Mouse (Mus musculus): ENCODE results near the gene Svs5. TPM values are rescaled to one million over a fixed set of nuclear protein-coding genes. Genes with fewer than 3 reads are reported as not detected.
"Not testable (repeated sequence)": the region's sequence is repeated elsewhere in the genome, so short reads cannot be mapped to it uniquely, and the experiment has no call there.

Svs5 gene
- polyA plus RNA-seq (2015; fragmentation: Nextera tagmentation; extraction: Ambion mirVana) = not detected in 2 replicates

GRCm38 (mm10) chr2:164332440-164332839 is at the start of gene Svs5:
TSS of gene Svs5 (plus strand) at chr2:164332740.
- 73% methylated on average over 3 of the region's 3 CpGs for WGBS
- H3K9ac ChIP-seq (ENCODE audit: low read depth, low read length); H3K27me3 ChIP-seq (replicated peaks; ENCODE audit: control insufficient read depth, insufficient read depth, low read length); H3K27ac ChIP-seq (ENCODE audit: low read length); H3K36me3 ChIP-seq (ENCODE audit: control insufficient read depth, insufficient read depth, low read length); ATAC-seq; H3K9me3 ChIP-seq (ENCODE audit: control insufficient read depth, low read length); H3K4me3 ChIP-seq (ENCODE audit: low read length); H3K4me1 ChIP-seq (ENCODE audit: control insufficient read depth, insufficient read depth, low read length); H3K4me2 ChIP-seq (ENCODE audit: low read depth, low read length): not testable (repeated sequence)

DNA sequence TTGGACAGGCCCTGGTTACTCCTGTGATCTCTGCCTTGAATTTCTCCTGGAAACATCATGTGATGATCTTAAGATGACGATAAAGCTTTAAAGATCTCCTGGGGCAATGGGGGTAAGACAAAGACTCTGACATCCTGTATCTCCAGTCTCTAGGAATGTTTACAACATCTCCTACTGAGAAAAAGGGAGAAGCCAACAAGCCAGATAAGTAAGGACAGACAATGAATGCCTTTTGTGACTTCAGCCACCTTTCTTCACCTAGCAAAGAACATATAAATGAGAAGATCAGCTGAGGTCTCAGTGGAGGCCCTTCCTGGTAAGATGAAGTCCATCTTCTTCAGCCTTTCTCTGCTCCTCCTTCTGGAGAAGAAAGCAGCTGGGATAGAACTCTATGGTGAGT is 43.6 kb upstream of the Svs5 start, which contains the start of gene Svs3a:
Gene Svs3a (plus strand): TSS at position 301 of the 400 bp plus-strand sequence.
- H3K9ac ChIP-seq (ENCODE audit: low read depth, low read length); H3K27ac ChIP-seq (ENCODE audit: low read length); H3K27me3 ChIP-seq (replicated peaks; ENCODE audit: control insufficient read depth, insufficient read depth, low read length); H3K4me2 ChIP-seq (ENCODE audit: low read depth, low read length); H3K36me3 ChIP-seq (ENCODE audit: control insufficient read depth, insufficient read depth, low read length); H3K9me3 ChIP-seq (ENCODE audit: control insufficient read depth, low read length); ATAC-seq; H3K4me3 ChIP-seq (ENCODE audit: low read length); H3K4me1 ChIP-seq (ENCODE audit: control insufficient read depth, insufficient read depth, low read length): not testable (repeated sequence)
- WGBS = 48% methylated on average over 1 of the region's 1 CpGs

- Histone ChIP-seq H3K27me3 (replicated peaks; ENCODE audit: control insufficient read depth, insufficient read depth, low read length) (no peaks in the 10 kb centered on the region), H3K36me3 (ENCODE audit: control insufficient read depth, insufficient read depth, low read length) (no peaks in the 10 kb centered on the region), H3K4me3 (ENCODE audit: low read length) (no peak overlapping the region), H3K4me1 (ENCODE audit: control insufficient read depth, insufficient read depth, low read length) (no peaks in the 10 kb centered on the region), H3K9ac (ENCODE audit: low read depth, low read length) (no peak overlapping the region), H3K9me3 (ENCODE audit: control insufficient read depth, low read length) (no peaks in the 10 kb centered on the region), H3K4me2 (ENCODE audit: low read depth, low read length) (no peak overlapping the region), H3K27ac (ENCODE audit: low read length) (no peak overlapping the region)
- WGBS = 77% methylated on average over 5 of the region's 5 CpGs
- no peak for ATAC-seq
Observed at GRCm38 (mm10) chr2:164312599-164312998, 19.9 kb upstream of the Svs5 start.

DNA sequence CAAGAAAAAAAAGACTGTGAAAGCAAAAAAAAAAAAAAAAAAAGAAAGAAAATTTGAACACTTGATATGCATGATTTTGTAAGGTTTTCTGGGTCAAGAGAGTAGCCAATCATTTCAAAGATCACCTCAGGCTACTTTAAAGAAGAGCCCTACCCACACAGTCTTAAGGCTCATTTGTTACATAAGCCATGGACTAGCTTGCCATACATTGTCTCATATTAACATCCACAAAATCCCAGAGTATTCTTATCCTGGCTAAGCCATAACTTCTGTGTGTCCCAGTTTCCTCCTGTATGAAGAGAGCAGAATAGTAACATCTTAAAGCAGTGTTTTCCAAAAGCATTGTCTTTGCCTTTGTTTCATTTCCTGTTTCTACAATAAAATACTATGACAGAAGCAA is 17.1 kb upstream of the Svs5 start:
- H3K27me3 ChIP-seq (replicated peaks; ENCODE audit: control insufficient read depth, insufficient read depth, low read length); ATAC-seq; H3K9me3 ChIP-seq (ENCODE audit: control insufficient read depth, low read length); H3K4me3 ChIP-seq (ENCODE audit: low read length); H3K27ac ChIP-seq (ENCODE audit: low read length); H3K4me1 ChIP-seq (ENCODE audit: control insufficient read depth, insufficient read depth, low read length); H3K9ac ChIP-seq (ENCODE audit: low read depth, low read length); H3K36me3 ChIP-seq (ENCODE audit: control insufficient read depth, insufficient read depth, low read length); H3K4me2 ChIP-seq (ENCODE audit: low read depth, low read length): not testable (repeated sequence)

DNA sequence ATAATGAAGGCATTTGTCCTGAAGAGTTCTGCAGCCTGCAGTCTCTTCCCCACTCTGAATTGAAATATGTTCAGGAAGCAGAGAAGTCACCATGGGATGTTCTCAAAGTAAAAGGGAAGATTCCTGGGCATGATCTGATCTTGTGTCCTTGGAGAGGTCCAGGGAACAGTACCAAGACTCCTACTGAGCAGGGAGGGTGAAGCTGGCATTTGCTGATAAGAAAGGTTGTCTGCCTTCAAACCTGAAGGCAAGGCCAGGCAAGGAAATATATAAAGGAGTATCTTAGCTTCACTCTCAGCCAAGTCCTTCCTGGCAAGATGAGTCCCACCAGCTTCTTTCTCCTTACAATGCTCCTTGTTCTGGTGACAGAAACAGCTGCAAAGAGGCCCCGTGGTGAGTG is 16.1 kb upstream of the Svs5 start, which contains the start of gene Svs6:
Gene Svs6 (plus strand): TSS at position 301 of the 400 bp plus-strand sequence.
- 68% methylated on average over 1 of the region's 1 CpGs for WGBS
- H3K27ac ChIP-seq (ENCODE audit: low read length); H3K4me3 ChIP-seq (ENCODE audit: low read length); H3K9ac ChIP-seq (ENCODE audit: low read depth, low read length); H3K27me3 ChIP-seq (replicated peaks; ENCODE audit: control insufficient read depth, insufficient read depth, low read length); H3K4me2 ChIP-seq (ENCODE audit: low read depth, low read length); H3K36me3 ChIP-seq (ENCODE audit: control insufficient read depth, insufficient read depth, low read length); ATAC-seq; H3K9me3 ChIP-seq (ENCODE audit: control insufficient read depth, low read length); H3K4me1 ChIP-seq (ENCODE audit: control insufficient read depth, insufficient read depth, low read length): not testable (repeated sequence)

GRCm38 (mm10) chr2:164320983-164321382 is 11.6 kb upstream of the Svs5 start:
- H3K4me1 ChIP-seq (ENCODE audit: control insufficient read depth, insufficient read depth, low read length) = no peaks in the 10 kb centered on the region
- H3K9ac ChIP-seq (ENCODE audit: low read depth, low read length) = no peak overlapping the region
- no peak overlapping the region for H3K4me3 ChIP-seq (ENCODE audit: low read length)
- no peak overlapping the region for H3K27ac ChIP-seq (ENCODE audit: low read length)
- 74% methylated on average over 6 of the region's 6 CpGs for WGBS
- ATAC-seq = no peak
- no peaks in the 10 kb centered on the region for H3K27me3 ChIP-seq (replicated peaks; ENCODE audit: control insufficient read depth, insufficient read depth, low read length)
- H3K9me3 ChIP-seq (ENCODE audit: control insufficient read depth, low read length) = no peaks in the 10 kb centered on the region
- no peak overlapping the region for H3K4me2 ChIP-seq (ENCODE audit: low read depth, low read length)
- no peaks in the 10 kb centered on the region for H3K36me3 ChIP-seq (ENCODE audit: control insufficient read depth, insufficient read depth, low read length)

GRCm38 (mm10) chr2:164343732-164344131 is 11.2 kb downstream of the Svs5 start:
- H3K36me3 ChIP-seq (ENCODE audit: control insufficient read depth, insufficient read depth, low read length); H3K4me1 ChIP-seq (ENCODE audit: control insufficient read depth, insufficient read depth, low read length); H3K27me3 ChIP-seq (replicated peaks; ENCODE audit: control insufficient read depth, insufficient read depth, low read length); H3K27ac ChIP-seq (ENCODE audit: low read length); H3K9me3 ChIP-seq (ENCODE audit: control insufficient read depth, low read length); H3K9ac ChIP-seq (ENCODE audit: low read depth, low read length); ATAC-seq; H3K4me2 ChIP-seq (ENCODE audit: low read depth, low read length); H3K4me3 ChIP-seq (ENCODE audit: low read length): not testable (repeated sequence)
- 73% methylated on average over 1 of the region's 1 CpGs for WGBS

GRCm38 (mm10) chr2:164347697-164348096 is 15.2 kb downstream of the Svs5 start:
- ATAC-seq; H3K4me2 ChIP-seq (ENCODE audit: low read depth, low read length); H3K9me3 ChIP-seq (ENCODE audit: control insufficient read depth, low read length); H3K27me3 ChIP-seq (replicated peaks; ENCODE audit: control insufficient read depth, insufficient read depth, low read length); H3K9ac ChIP-seq (ENCODE audit: low read depth, low read length); H3K27ac ChIP-seq (ENCODE audit: low read length); H3K4me3 ChIP-seq (ENCODE audit: low read length); H3K4me1 ChIP-seq (ENCODE audit: control insufficient read depth, insufficient read depth, low read length); H3K36me3 ChIP-seq (ENCODE audit: control insufficient read depth, insufficient read depth, low read length): not testable (repeated sequence)

DNA sequence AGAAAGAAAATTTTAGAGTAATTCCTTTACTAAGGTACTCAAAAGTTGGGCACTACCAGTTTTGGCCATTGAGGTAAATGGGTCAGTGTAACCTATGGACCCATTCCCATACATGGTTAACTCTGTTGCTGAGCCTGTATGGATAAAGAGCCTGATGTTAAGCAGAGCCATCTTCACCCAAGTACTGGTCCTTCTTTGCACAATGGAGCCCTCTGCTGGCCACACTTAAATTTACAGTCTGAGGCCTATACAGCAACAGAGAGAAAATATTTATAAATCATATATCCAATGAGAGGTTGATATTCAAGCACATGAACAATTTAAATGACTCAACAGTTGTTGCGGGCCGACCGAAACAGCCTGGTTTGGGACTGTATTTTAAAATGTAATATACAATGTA is 16.4 kb downstream of the Svs5 start:
- Histone ChIP-seq H3K27me3 (replicated peaks; ENCODE audit: control insufficient read depth, insufficient read depth, low read length) (no peaks in the 10 kb centered on the region), H3K4me1 (ENCODE audit: control insufficient read depth, insufficient read depth, low read length) (no peaks in the 10 kb centered on the region), H3K9me3 (ENCODE audit: control insufficient read depth, low read length) (no peaks in the 10 kb centered on the region), H3K9ac (ENCODE audit: low read depth, low read length) (no peak overlapping the region), H3K36me3 (ENCODE audit: control insufficient read depth, insufficient read depth, low read length) (no peaks in the 10 kb centered on the region), H3K4me2 (ENCODE audit: low read depth, low read length) (no peak overlapping the region), H3K27ac (ENCODE audit: low read length) (no peak overlapping the region), H3K4me3 (ENCODE audit: low read length) (no peak overlapping the region)
- WGBS = 88% methylated on average over 3 of the region's 3 CpGs
- ATAC-seq = no peak

GRCm38 (mm10) chr2:164352697-164353096 is 20.2 kb downstream of the Svs5 start:
- no peak overlapping the region for H3K27ac ChIP-seq (ENCODE audit: low read length)
- WGBS = 86% methylated on average over 3 of the region's 3 CpGs
- no peaks in the 10 kb centered on the region for H3K27me3 ChIP-seq (replicated peaks; ENCODE audit: control insufficient read depth, insufficient read depth, low read length)
- H3K4me2 ChIP-seq (ENCODE audit: low read depth, low read length) = no peak overlapping the region
- ATAC-seq = no peak
- no peaks in the 10 kb centered on the region for H3K4me1 ChIP-seq (ENCODE audit: control insufficient read depth, insufficient read depth, low read length)
- H3K9me3 ChIP-seq (ENCODE audit: control insufficient read depth, low read length) = no peaks in the 10 kb centered on the region
- no peaks in the 10 kb centered on the region for H3K36me3 ChIP-seq (ENCODE audit: control insufficient read depth, insufficient read depth, low read length)
- H3K9ac ChIP-seq (ENCODE audit: low read depth, low read length) = no peak overlapping the region
- H3K4me3 ChIP-seq (ENCODE audit: low read length) = no peak overlapping the region
